Mouse (Mus musculus) forebrain, embryonic 15.5 days (tissue): ENCODE data around the gene Agbl1. TPM values are rescaled to one million over a fixed set of nuclear protein-coding genes. Genes with fewer than 3 reads are reported as not detected.

Experiments used
- ATAC-seq: fragments of 200-750 bp; cut with Nextera tagmentation; replicated peaks from 2 replicates; pipeline ENCODE4 v1.8.0; 2017; ENCODE audit warnings: mild to moderate bottlenecking, moderate TSS enrichment, moderate library complexity
- H3K27ac ChIP-seq: fragments of 300-500 bp; sonication (generic); replicated peaks from 2 replicates; pipeline ENCODE4 v1.5.1; 2015; ENCODE audit warnings: mild to moderate bottlenecking, inconsistent platforms
- H3K27me3 ChIP-seq: fragments of 300-500 bp; sonication (generic); 2 replicates; pipeline ENCODE4 v1.6.1; 2015; ENCODE audit warnings: inconsistent platforms
- H3K36me3 ChIP-seq: fragments of 300-500 bp; sonication (generic); 2 replicates; pipeline ENCODE4 v1.6.1; 2015; ENCODE audit warnings: mild to moderate bottlenecking, inconsistent platforms
- H3K4me1 ChIP-seq: fragments of 300-500 bp; sonication (generic); 2 replicates; pipeline ENCODE4 v1.6.1; 2015; ENCODE audit warnings: inconsistent platforms
- H3K4me2 ChIP-seq: fragments of 300-500 bp; sonication (generic); replicated peaks from 2 replicates; pipeline ENCODE4 v1.6.1; 2015; ENCODE audit warnings: mild to moderate bottlenecking, inconsistent platforms
- H3K4me3 ChIP-seq: fragments of 300-500 bp; sonication (generic); 2 replicates; pipeline ENCODE4 v1.5.1; 2015; ENCODE audit warnings: mild to moderate bottlenecking, inconsistent platforms
- H3K9ac ChIP-seq: fragments of 300-500 bp; sonication (generic); replicated peaks from 2 replicates; pipeline ENCODE4 v1.6.1; 2015; ENCODE audit warnings: mild to moderate bottlenecking, inconsistent platforms
- H3K9me3 ChIP-seq: fragments of 300-500 bp; sonication (generic); 2 replicates; pipeline ENCODE4 v1.6.1; 2016; ENCODE audit warnings: inconsistent platforms
- WGBS: fragments of 180-500 bp; shearing (Covaris S2); methylation state at CpG from one replicate; pipeline ENCODE4 v1.1.7; 2015; ENCODE audit warnings: mixed read lengths; 5-methylcytosine and 5-hydroxymethylcytosine counted together
- polyA plus RNA-seq: library from polyadenylated mRNA; unstranded; fragments of >200 nt; fragmentation: Nextera tagmentation; extraction: Ambion mirVana; gene quantifications from 2 replicates; pipeline ENCODE4 v1.2.1, GENCODE M21; 2015

Gene Agbl1
- polyA plus RNA-seq, 1 experiment from 2014 or later = 0.20 TPM

DNA sequence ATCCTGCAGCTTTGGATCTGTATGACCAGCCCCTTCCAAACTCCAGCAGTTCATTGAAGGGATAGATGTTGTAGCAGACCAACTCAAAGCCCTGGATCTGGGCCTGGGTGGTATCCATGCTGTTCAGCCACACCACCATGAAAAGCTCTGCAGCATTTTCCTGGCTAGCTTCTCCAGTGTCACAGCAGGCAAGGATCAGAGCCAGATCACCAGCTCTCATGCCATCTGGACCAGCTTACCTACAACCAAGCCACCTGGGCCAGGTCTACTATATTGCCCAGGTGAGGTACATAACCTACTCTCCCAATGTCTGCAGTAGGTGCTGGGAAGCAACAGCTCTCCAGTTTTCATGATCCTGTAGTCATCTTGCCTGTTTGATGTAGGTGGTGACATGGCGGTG, 884.3 kb downstream of the Agbl1 start:
- H3K27me3 ChIP-seq = no peaks in the 10 kb centered on the region
- H3K4me2 ChIP-seq = no peak overlapping the region
- no peak overlapping the region for H3K4me3 ChIP-seq
- H3K9me3 ChIP-seq = no peaks in the 10 kb centered on the region
- H3K27ac ChIP-seq = no peak overlapping the region
- no peaks in the 10 kb centered on the region for H3K4me1 ChIP-seq
- no peak for ATAC-seq
- no peaks in the 10 kb centered on the region for H3K36me3 ChIP-seq
- no peak overlapping the region for H3K9ac ChIP-seq
- 100% methylated on average over 1 of the region's 1 CpGs for WGBS

- H3K27me3 ChIP-seq = no peaks in the 10 kb centered on the region
- ATAC-seq = no peak
- no peaks in the 10 kb centered on the region for H3K9me3 ChIP-seq
- H3K4me1 ChIP-seq = peaks cover 9% of the 10 kb centered on the region
- WGBS = 70% methylated on average over 1 of the region's 1 CpGs
- H3K36me3 ChIP-seq = no peaks in the 10 kb centered on the region
- no peak overlapping the region for H3K4me2 ChIP-seq
- H3K27ac ChIP-seq = no peak overlapping the region
- no peak overlapping the region for H3K4me3 ChIP-seq
- H3K9ac ChIP-seq = no peak overlapping the region
Measured at GRCm38 (mm10) chr7:77129045-77129444, 899.4 kb downstream of the Agbl1 start.

- Histone ChIP-seq H3K9me3 (no peaks in the 10 kb centered on the region), H3K9ac (no peak overlapping the region), H3K4me2 (no peak overlapping the region; the same call in 1 of the 2 replicates), H3K4me1 (peaks cover 9% of the 10 kb centered on the region), H3K36me3 (no peaks in the 10 kb centered on the region), H3K27ac (no peak overlapping the region), H3K27me3 (no peaks in the 10 kb centered on the region), H3K4me3 (no peak overlapping the region)
- WGBS = 19% methylated on average over 7 of the region's 7 CpGs
- 0 out of 2 replicates have a peak, but pooled peaks have one; percentile 76 for ATAC-seq
Measured at GRCm38 (mm10) chr7:77131950-77132349, 902.3 kb downstream of the Agbl1 start.

GRCm38 (mm10) chr7:77132615-77133420, 903.1 kb downstream of the Agbl1 start:
- Histone ChIP-seq H3K9me3 (no peaks in the 10 kb centered on the region), H3K27me3 (no peaks in the 10 kb centered on the region), H3K4me1 (peaks cover 9% of the 10 kb centered on the region), H3K27ac (no peak overlapping the region), H3K4me3 (no peak overlapping the region), H3K36me3 (no peaks in the 10 kb centered on the region), H3K9ac (no peak overlapping the region), H3K4me2 (peak overlapping the region; percentile 3; the same call in 1 of the 2 replicates)
- ATAC-seq = peak; percentile 72
- 35% methylated on average over 15 of the region's 15 CpGs for WGBS

DNA sequence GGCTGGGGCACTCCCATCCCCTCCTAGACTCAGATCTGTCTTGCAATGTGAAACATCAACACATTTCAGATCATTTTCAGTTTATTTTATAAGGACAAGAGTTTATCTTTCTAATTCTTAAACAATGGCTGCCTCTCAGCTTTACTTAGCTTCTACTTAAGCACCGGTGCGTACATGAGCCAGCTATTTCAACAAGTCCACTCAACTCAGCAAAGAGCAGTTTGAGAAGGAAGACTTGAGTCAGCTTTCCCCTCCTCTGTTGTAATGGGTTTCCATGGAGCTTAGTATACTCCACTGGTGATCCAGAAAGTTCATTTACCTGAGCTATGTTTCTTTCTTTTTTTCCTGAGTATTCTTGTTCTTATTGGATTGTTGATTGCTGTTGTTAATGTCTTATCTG, 905.2 kb downstream of the Agbl1 start:
- H3K27me3 ChIP-seq = no peaks in the 10 kb centered on the region
- H3K36me3 ChIP-seq = no peaks in the 10 kb centered on the region
- no peak overlapping the region for H3K27ac ChIP-seq
- H3K4me2 ChIP-seq = no peak overlapping the region
- WGBS = 96% methylated on average over 2 of the region's 2 CpGs
- H3K4me3 ChIP-seq = no peak overlapping the region
- H3K9ac ChIP-seq = no peak overlapping the region
- H3K4me1 ChIP-seq = peaks cover 9% of the 10 kb centered on the region
- no peak for ATAC-seq
- H3K9me3 ChIP-seq = no peaks in the 10 kb centered on the region

- H3K9me3 ChIP-seq = no peaks in the 10 kb centered on the region
Measured at GRCm38 (mm10) chr7:77138707-77139106, 909.0 kb downstream of the Agbl1 start.

DNA sequence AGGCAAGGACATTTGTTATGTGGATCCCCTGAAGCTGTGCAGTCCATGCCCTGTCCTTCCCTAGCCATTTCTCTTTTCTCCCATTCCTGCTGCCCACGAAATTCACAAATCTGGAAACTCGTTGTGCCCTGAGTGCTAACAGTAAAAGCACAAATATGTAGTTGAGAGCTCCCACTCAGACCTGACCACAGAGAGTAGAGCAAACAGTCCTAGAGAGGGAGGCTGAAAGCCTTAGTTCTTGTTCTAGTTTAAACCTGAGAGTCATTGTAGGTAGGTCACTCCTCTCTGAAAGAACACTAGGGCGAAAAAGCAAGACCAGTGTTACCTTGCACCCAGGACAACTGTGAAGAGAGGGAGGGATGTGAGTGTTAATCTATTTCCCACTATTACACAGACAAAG, 917.8 kb downstream of the Agbl1 start:
- no peak for ATAC-seq
- Histone ChIP-seq H3K4me3 (no peak overlapping the region), H3K4me2 (no peak overlapping the region), H3K36me3 (no peaks in the 10 kb centered on the region), H3K27me3 (no peaks in the 10 kb centered on the region), H3K27ac (no peak overlapping the region), H3K9ac (no peak overlapping the region), H3K9me3 (no peaks in the 10 kb centered on the region), H3K4me1 (0 out of 2 replicates have a peak, but pooled peaks cover 4% of the 10 kb centered on the region)
- WGBS = 72% methylated on average over 3 of the region's 3 CpGs

More at GRCm38 (mm10) chr7:77138707-77139106, 909.0 kb downstream of the Agbl1 start:
- Histone ChIP-seq H3K27me3 (no peaks in the 10 kb centered on the region), H3K4me2 (no peak overlapping the region), H3K9ac (no peak overlapping the region), H3K27ac (no peak overlapping the region), H3K4me3 (no peak overlapping the region), H3K36me3 (no peaks in the 10 kb centered on the region), H3K4me1 (no peaks in the 10 kb centered on the region)
- ATAC-seq = no peak

GRCm38 (mm10) chr7:77148820-77149219, 919.1 kb downstream of the Agbl1 start:
- Histone ChIP-seq H3K4me2 (no peak overlapping the region), H3K9me3 (no peaks in the 10 kb centered on the region), H3K9ac (no peak overlapping the region), H3K27ac (no peak overlapping the region), H3K4me3 (no peak overlapping the region), H3K27me3 (no peaks in the 10 kb centered on the region), H3K4me1 (0 out of 2 replicates have a peak, but pooled peaks cover 6% of the 10 kb centered on the region), H3K36me3 (no peaks in the 10 kb centered on the region)
- no peak for ATAC-seq
- WGBS = 87% methylated on average over 4 of the region's 4 CpGs

DNA sequence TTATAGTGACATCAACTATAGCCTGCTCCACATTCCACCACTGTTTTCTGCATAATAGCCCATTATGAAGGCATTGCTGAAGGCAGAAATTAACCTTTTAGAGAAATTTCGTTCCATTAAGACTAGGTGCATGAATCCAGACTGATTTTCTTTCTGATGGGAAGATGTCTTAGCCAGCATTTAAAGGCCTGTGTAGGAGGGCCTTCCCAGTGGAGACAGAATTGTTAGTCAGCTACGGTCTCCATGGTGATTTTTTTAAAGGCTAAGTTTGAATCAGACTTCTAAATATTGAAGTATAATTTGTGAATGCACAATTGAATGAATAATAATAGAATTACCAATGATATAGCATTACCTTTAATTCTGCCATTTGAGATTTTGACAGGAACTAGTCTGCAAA, 920.2 kb downstream of the Agbl1 start:
- Histone ChIP-seq H3K4me2 (no peak overlapping the region), H3K27me3 (no peaks in the 10 kb centered on the region), H3K4me1 (0 out of 2 replicates have a peak, but pooled peaks cover 6% of the 10 kb centered on the region), H3K36me3 (no peaks in the 10 kb centered on the region), H3K9me3 (no peaks in the 10 kb centered on the region), H3K4me3 (no peak overlapping the region), H3K27ac (no peak overlapping the region), H3K9ac (no peak overlapping the region)
- WGBS = 64% methylated on average over 2 of the region's 2 CpGs
- no peak for ATAC-seq

- Histone ChIP-seq H3K27ac (no peak overlapping the region), H3K27me3 (no peaks in the 10 kb centered on the region), H3K4me3 (no peak overlapping the region), H3K36me3 (no peaks in the 10 kb centered on the region), H3K9me3 (no peaks in the 10 kb centered on the region), H3K4me2 (no peak overlapping the region), H3K4me1 (0 out of 2 replicates have a peak, but pooled peaks cover 6% of the 10 kb centered on the region), H3K9ac (no peak overlapping the region)
- ATAC-seq = peak; percentile 89
- 9% methylated on average over 3 of the region's 3 CpGs for WGBS
Measured at GRCm38 (mm10) chr7:77152393-77152792, 922.7 kb downstream of the Agbl1 start.

- WGBS = 26% methylated on average over 1 of the region's 1 CpGs
- peak; percentile 80 for ATAC-seq
Measured at GRCm38 (mm10) chr7:77152909-77153308, 923.2 kb downstream of the Agbl1 start.

DNA sequence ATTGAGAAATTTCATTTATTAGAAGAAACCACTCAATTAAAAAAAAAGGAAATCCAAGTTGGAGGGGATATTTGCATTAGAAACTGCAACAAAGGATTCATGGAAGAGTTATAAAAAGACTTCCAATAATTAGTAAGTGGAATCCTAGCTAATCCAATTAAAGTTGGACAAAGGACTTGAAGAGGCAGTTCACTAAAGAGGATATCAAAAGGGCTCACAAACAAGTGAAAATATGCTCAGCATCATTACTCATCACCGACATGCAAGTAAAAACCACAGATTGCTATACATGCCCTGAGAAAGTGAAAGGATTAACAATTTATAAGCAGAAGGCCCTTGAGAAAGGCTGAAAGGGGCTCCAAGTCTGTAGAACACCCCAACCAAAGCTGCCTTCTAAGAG, 935.2 kb downstream of the Agbl1 start:
- ATAC-seq = no peak
- WGBS = 25% methylated on average over 1 of the region's 1 CpGs
- no peaks in the 10 kb centered on the region for H3K4me1 ChIP-seq

More at GRCm38 (mm10) chr7:77152909-77153308, 923.2 kb downstream of the Agbl1 start:
- Histone ChIP-seq H3K36me3 (no peaks in the 10 kb centered on the region), H3K4me3 (no peak overlapping the region), H3K9ac (no peak overlapping the region), H3K4me1 (0 out of 2 replicates have a peak, but pooled peaks cover 6% of the 10 kb centered on the region), H3K4me2 (no peak overlapping the region), H3K27ac (no peak overlapping the region), H3K27me3 (no peaks in the 10 kb centered on the region), H3K9me3 (no peaks in the 10 kb centered on the region)

More for the DNA sequence above, 935.2 kb downstream of the Agbl1 start:
- Histone ChIP-seq H3K4me3 (no peak overlapping the region), H3K9me3 (no peaks in the 10 kb centered on the region), H3K36me3 (no peaks in the 10 kb centered on the region), H3K27me3 (no peaks in the 10 kb centered on the region), H3K9ac (no peak overlapping the region), H3K27ac (no peak overlapping the region), H3K4me2 (no peak overlapping the region)
